Mouse (Mus musculus) C2C12 (cell line): ENCODE results near the gene Pitpna. TPM values are rescaled to one million over a fixed set of nuclear protein-coding genes. Genes with fewer than 3 reads are reported as not detected.

Experiments
- H3K27me3 ChIP-seq: one replicate; pipeline ENCODE4 v1.6.1; 2011; ENCODE audit not compliant: control insufficient read depth, insufficient read depth, insufficient read length
- H3K36me3 ChIP-seq: one replicate; pipeline ENCODE4 v1.6.1; 2011; ENCODE audit not compliant: control insufficient read depth, insufficient read depth
- H3K4me3 ChIP-seq: one replicate; pipeline ENCODE4 v1.5.1; 2011; ENCODE audit warnings: mild to moderate bottlenecking, control low read depth; ENCODE audit not compliant: poor library complexity, insufficient read depth, severe bottlenecking
- H3K79me2 ChIP-seq: one replicate; pipeline ENCODE4 v1.6.1; 2011; ENCODE audit not compliant: control insufficient read depth, insufficient read depth
- H3K79me3 ChIP-seq: one replicate; pipeline ENCODE4 v1.6.1; 2011; ENCODE audit warnings: low read depth, control low read depth
- H3ac ChIP-seq: one replicate; pipeline ENCODE3; 2011; ENCODE audit warnings: low read depth; ENCODE audit not compliant: control insufficient read depth, insufficient read length
- CEBPB ChIP-seq: IDR thresholded peaks from one replicate; pipeline ENCODE4 v1.6.1; 2011; ENCODE audit warnings: low read depth, mild to moderate bottlenecking, control low read depth, moderate library complexity
- CTCF ChIP-seq: IDR thresholded peaks from one replicate; pipeline ENCODE4 v1.5.1; 2011; ENCODE audit not compliant: control insufficient read depth, insufficient read depth, insufficient read length
- FOSL1 ChIP-seq: IDR thresholded peaks from one replicate; pipeline ENCODE4 v1.8.0; 2011; ENCODE audit warnings: mild to moderate bottlenecking, low read length; ENCODE audit not compliant: poor library complexity, insufficient read depth, severe bottlenecking
- MAX ChIP-seq: IDR thresholded peaks from one replicate; pipeline ENCODE4 v1.6.1; 2011; ENCODE audit warnings: mild to moderate bottlenecking, control low read depth
- MYOD1 ChIP-seq: IDR thresholded peaks from one replicate; pipeline ENCODE4 v1.6.1; 2011; ENCODE audit warnings: low read depth; ENCODE audit not compliant: control insufficient read depth, insufficient read length
- MYOG ChIP-seq: IDR thresholded peaks from one replicate; pipeline ENCODE4 v1.6.1; 2011; ENCODE audit not compliant: control insufficient read depth, insufficient read length; ENCODE audit errors: extremely low read depth
- USF1 ChIP-seq: IDR thresholded peaks from one replicate; pipeline ENCODE4 v1.6.1; 2011; ENCODE audit warnings: low read depth, mild to moderate bottlenecking, control low read depth, moderate library complexity
- polyA plus RNA-seq: library from polyadenylated mRNA; unstranded; fragments of >200 nt; fragmentation: generic; extraction: Trizol; gene quantifications from one replicate; pipeline ENCODE4 v1.2.1, GENCODE M21; 2012; ENCODE audit warnings: missing spikeins

Gene Pitpna
- polyA plus RNA-seq, 1 experiment, result 118 TPM

- H3K79me2 ChIP-seq, result no peaks in the 10 kb centered on the region
- H3K27me3 ChIP-seq, result no peaks in the 10 kb centered on the region
- TF ChIP-seq MYOG, result no peak
- TF ChIP-seq CTCF, result no peak
- no peak for TF ChIP-seq MAX
- no peaks in the 10 kb centered on the region for H3K79me3 ChIP-seq
- no peak overlapping the region for H3K4me3 ChIP-seq
- H3ac ChIP-seq, result no peak overlapping the region
- no peaks in the 10 kb centered on the region for H3K36me3 ChIP-seq
Measured at GRCm38 (mm10) chr11:75544713-75545112, 43.2 kb upstream of the Pitpna start.

GRCm38 (mm10) chr11:75546057-75546456 is 41.8 kb upstream of the Pitpna start:
- Histone ChIP-seq H3K79me3 (no peaks in the 10 kb centered on the region), H3K79me2 (no peaks in the 10 kb centered on the region), H3K36me3 (no peaks in the 10 kb centered on the region), H3K4me3 (no peak overlapping the region), H3ac (no peak overlapping the region), H3K27me3 (no peaks in the 10 kb centered on the region)
- TF ChIP-seq MAX, result no peak

- TF ChIP-seq CTCF, result no peak
- Histone ChIP-seq H3ac (no peak overlapping the region), H3K27me3 (no peaks in the 10 kb centered on the region), H3K4me3 (no peak overlapping the region), H3K36me3 (no peaks in the 10 kb centered on the region), H3K79me2 (no peaks in the 10 kb centered on the region), H3K79me3 (no peaks in the 10 kb centered on the region)
Measured at GRCm38 (mm10) chr11:75549658-75550111, 38.2 kb upstream of the Pitpna start.

GRCm38 (mm10) chr11:75550200-75550946 is 37.5 kb upstream of the Pitpna start:
- no peaks in the 10 kb centered on the region for H3K79me2 ChIP-seq
- no peaks in the 10 kb centered on the region for H3K79me3 ChIP-seq
- no peak overlapping the region for H3ac ChIP-seq
- no peaks in the 10 kb centered on the region for H3K36me3 ChIP-seq
- no peaks in the 10 kb centered on the region for H3K27me3 ChIP-seq
- TF ChIP-seq MYOD1 (no peak), USF1 (no peak), MAX (no peak), CEBPB (no peak), CTCF (no peak), FOSL1 (no peak), MYOG (no peak)
- no peak overlapping the region for H3K4me3 ChIP-seq

- TF ChIP-seq CEBPB, result no peak
- no peak for TF ChIP-seq MAX
- no peak for TF ChIP-seq CTCF
- TF ChIP-seq MYOD1, result no peak
- no peak for TF ChIP-seq FOSL1
- no peak for TF ChIP-seq MYOG
- TF ChIP-seq USF1, result no peak
- H3K79me3 ChIP-seq, result no peaks in the 10 kb centered on the region
Measured at GRCm38 (mm10) chr11:75551321-75551720, 36.6 kb upstream of the Pitpna start.

GRCm38 (mm10) chr11:75551961-75552441 is 35.9 kb upstream of the Pitpna start:
- Histone ChIP-seq H3K4me3 (no peak overlapping the region), H3K79me3 (no peaks in the 10 kb centered on the region), H3ac (peak overlapping the region; percentile 47), H3K79me2 (no peaks in the 10 kb centered on the region), H3K27me3 (no peaks in the 10 kb centered on the region), H3K36me3 (no peaks in the 10 kb centered on the region)
- TF ChIP-seq MAX, result peak; percentile 90
- TF ChIP-seq FOSL1, result peak; percentile 57
- no peak for TF ChIP-seq CTCF
- TF ChIP-seq MYOG, result no peak
- TF ChIP-seq MYOD1, result peak; percentile 96

More at GRCm38 (mm10) chr11:75551321-75551720, 36.6 kb upstream of the Pitpna start:
- H3K4me3 ChIP-seq, result no peak overlapping the region
- no peak overlapping the region for H3ac ChIP-seq
- no peaks in the 10 kb centered on the region for H3K36me3 ChIP-seq
- H3K27me3 ChIP-seq, result no peaks in the 10 kb centered on the region
- H3K79me2 ChIP-seq, result no peaks in the 10 kb centered on the region
